Mouse (Mus musculus) spleen, postnatal 14 days (tissue): ENCODE data around the gene Prcd.
A peak's percentile ranks its signal among the peaks of the same experiment; 100 is the strongest.
"Not testable (repeated sequence)": the region's sequence is repeated elsewhere in the genome, so short reads cannot be mapped to it uniquely, and the experiment has no call there.

ENCODE experiments used
- DNase-seq, 2 experiments: peaks; one replicate each; pipeline ENCODE4 v3.0.0; 2021 to 2022; ENCODE audit warnings: low spot score in 2 of 2

Gene Prcd

DNA sequence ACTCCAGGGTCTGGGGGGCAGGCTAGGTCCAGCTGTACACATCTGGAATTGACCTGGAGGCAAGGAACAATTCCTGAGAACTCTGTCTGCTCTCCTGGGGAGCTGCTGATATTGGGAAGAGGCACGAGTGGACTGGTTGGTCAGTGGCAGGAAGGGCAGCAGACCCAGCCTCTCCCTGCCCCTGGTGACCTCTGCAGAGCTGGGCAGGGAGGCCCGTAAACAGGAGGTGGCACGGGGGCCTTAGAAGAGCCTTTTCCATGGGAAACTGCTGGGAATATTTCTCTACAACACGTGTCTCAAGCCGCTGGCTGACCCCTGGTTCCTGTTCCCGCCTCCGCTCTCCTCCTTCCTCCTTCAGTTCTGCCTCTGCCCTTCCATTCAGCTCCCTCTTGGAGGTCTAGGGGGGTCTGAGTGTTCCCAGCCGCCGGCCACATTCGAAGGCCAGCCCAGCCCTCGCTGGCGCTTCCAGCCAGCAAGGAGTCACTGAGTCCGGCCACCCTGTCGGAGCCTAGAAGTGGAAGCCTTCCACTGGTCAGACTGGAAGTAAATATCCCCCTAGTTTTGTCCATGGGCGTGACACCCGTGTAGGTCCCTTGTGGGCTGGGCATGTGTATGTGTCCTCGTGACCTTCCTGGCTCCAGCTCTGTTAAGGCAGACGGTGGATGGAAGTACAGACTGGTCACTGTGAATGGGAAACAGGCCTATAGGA lies 5.0 kb upstream of the Prcd start:
- DNase-seq = no peak

DNA sequence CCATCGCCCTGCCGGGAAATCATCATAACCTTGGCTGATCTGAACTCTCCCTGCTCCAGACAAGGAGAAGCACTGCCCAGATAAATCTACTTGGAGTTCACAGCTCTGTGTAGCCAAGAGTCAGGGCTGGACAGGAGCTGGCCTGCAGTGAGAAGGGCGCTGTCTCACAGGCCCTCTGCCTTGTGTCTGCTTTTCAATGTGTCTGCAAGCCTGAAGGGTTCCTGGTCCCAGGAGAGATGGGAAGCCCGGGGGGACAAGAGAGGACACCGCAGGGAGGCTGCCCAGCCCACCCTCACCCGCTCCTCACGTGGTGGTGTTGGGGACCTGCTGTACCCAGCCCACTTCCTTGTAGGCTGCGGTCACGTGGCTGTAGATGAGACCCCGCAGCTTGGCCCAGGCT lies 4.4 kb upstream of the Prcd start:
- DNase-seq = no peak

DNA sequence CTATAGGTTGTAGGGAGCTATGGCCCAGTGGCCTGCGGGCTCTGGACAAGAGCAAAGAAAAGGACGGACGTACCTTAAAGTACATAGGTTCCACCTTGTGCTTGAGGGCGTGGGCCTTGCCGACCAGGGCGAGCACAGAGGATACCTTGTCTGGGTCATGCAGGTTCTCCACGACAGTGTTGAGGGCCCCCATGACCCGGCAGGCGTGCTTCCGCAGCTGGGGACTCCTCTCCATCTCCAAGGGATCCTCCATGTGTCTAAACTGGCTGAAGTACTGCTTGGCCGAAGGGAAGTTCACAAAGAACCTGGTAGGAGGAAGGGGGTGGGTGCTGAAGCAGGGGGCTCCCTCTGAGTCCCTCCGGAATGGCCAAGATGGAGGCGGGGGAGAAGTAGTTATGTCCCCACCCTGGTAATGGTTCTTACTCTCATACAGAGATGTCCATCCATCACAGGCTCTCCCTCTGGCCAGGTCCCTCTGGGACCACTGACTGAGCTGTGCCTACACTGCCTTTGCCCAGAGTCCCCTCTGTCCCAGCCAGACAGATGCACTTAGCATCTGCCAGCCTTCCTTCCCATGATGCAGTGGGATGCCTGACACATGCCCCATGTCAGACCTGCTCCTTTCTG lies 3.5 kb upstream of the Prcd start:
- DNase-seq = no peak

DNA sequence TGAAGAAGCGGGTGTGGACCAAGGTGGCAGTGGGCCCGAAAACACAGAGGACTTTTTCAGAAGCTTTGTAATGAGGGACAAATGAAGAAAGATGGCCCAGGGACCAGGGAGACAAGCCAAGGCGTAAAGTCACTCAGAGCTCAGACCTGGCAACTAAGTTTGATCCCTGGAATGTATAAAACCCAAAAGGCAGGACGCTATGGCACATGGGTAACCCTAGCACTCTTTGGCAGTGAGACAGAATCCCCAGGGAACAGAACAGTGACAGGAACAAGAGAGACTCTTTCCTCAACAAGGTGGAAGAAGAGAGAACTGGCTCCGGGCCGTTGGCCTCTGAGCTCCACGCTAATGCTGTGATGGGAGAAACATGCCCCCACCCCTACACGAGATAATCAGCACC lies 2.5 kb upstream of the Prcd start:
- no peak for DNase-seq

DNA sequence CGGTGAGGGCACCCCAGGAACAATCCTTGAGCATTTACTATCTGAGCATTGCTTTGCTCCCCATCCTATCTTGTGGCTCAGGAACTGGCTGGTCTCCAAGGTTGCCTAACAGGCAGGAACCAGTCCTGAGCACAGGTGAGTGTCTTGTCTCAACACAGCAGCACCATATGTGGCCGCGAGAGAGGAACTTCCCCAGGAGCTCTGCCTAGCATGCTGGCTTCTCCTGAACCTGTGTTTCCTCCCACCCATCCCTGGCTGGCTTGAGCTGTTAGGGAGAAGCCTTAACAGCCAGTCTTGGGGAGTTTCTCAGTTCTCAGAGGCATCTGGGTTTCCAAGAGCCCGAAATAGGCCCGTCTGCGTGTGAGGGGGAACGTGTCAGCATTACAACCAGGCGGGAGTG lies 2.0 kb upstream of the Prcd start:
- DNase-seq = no peak

DNA sequence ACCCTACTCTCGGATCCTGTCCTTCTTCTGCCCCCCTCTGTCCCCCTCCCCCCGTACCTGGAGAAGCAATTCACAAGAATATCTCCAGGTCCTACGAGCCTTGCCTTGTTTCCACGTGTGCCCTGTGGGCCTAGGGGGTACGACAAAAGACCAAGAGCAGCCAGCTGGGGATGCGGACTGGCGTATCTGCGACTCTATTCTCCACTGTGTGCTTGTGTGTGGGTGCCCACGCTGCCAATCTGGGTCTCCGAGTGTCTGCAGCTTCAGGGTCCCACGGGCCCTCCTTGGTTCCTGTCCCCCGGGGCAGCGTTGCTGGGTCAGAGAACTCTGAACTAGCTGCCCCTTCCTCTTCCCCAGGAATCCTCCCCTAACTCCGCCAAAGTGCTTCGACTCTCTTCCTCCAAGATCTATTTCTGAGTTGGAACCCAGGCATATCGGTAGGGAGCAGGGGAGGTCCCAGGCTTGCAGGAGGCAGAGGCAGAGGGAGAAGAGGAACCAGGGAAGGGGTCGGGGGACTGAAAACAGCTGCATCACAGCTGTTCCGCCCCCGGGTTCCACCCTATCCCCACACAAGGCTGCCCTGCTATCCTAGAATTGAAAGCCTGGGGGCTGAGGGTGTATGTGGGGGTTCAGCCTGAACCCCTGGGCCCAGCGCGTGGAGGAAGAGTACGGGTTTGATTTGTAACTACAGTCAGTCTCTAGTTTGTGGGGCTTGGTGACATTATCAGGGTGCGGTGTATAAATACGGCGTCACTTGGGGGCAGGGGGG lies 820 bp upstream of the Prcd start:
- DNase-seq = no peak

DNA sequence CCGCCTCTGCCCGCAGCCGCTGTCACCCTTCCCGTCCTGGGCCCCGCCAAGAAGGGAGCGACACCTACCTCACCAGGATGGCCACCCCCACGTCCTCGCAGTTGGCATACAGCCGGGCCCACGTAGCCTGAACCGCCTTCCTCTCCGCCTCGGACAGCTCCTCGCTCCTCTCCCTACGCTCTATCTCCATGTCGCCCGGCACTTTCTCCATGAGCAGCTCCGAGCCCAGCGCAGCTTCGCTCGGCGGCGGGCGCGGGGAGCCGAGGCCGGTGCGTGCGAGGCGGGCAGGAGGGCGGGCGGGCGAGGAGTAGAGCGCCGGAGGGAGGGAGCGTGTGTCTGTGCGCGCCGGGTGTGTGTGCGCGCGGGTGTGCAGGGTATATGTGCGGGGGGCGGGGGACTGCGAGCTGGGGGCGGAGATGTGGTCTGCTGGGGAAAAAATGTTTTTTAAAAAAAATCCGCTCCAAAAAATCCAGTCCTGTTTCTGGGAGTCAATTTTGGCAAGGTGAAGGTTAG lies 431 bp downstream of the Prcd start:
- DNase-seq = no peak

DNA sequence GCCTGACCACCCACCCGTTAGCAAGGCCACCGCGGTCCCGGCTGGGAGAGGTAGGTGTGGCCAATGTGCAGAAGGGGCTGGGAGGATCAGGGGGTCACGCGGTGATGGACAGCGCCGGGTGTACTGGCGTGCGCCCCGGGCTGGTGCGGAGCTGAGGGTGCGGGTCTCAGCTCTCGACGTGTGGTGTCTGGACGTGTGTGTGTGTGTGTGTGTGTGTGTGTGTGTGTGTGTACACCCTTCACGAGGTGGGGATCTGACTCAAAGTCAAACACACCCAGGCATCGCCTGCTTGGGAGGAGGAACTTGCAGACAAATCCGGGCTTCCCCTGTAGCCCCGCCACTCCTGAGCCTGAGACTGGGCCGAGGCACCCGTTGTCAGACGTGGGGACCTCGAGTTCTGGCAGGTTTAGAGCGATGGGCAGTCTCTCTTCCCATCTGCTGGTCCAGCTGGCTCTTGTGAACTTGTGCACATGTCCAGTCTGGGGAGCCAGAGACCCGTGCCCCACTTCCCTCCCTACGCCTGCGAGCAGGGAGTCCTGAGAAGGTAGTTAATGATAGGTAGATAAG lies 1.0 kb downstream of the Prcd start, which contains the start of gene Cygb:
Gene Cygb (minus strand): TSS at position 59 of the 567 bp plus-strand sequence.
- DNase-seq = no peak

DNA sequence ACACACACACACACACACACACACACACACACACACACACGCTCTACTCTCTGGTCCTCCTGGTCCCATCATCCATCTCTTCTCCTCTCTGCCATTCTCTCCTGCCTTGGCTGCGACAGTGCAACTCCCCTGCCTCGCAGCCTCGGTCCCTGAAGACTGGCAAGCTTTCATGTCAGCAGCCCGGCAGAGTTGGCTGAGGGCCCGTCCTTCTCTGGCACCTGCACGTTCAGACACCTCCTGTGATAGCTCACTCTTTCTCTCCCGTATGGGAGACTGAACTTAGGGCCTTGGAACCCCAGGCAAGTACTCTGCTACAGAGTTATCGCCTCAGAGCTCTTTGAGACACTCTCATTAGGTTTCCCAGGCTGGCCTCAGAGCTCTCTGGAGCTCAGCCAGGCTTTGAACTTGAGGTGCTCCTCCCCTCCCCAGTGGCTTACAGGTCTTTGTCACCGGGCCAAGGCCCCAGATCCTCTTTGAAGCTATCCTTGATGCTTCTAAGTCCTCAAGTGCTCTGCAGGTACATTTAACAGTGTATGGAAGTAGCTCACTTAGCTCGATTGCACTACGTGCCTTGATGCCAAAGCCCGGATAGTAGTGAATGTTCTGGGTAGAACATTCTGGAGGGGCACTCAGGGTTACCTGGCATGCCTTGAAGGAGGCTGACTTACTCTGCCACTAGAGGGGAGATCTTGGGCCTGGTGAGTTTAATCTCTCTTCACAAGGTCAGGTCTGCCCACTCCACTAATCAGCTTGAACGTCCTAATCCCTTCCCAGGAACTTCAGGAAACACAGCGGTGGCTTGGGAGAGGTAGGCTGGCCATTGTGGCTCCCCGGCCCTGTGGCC lies 3.2 kb downstream of the Prcd start:
- DNase-seq = no peak

DNA sequence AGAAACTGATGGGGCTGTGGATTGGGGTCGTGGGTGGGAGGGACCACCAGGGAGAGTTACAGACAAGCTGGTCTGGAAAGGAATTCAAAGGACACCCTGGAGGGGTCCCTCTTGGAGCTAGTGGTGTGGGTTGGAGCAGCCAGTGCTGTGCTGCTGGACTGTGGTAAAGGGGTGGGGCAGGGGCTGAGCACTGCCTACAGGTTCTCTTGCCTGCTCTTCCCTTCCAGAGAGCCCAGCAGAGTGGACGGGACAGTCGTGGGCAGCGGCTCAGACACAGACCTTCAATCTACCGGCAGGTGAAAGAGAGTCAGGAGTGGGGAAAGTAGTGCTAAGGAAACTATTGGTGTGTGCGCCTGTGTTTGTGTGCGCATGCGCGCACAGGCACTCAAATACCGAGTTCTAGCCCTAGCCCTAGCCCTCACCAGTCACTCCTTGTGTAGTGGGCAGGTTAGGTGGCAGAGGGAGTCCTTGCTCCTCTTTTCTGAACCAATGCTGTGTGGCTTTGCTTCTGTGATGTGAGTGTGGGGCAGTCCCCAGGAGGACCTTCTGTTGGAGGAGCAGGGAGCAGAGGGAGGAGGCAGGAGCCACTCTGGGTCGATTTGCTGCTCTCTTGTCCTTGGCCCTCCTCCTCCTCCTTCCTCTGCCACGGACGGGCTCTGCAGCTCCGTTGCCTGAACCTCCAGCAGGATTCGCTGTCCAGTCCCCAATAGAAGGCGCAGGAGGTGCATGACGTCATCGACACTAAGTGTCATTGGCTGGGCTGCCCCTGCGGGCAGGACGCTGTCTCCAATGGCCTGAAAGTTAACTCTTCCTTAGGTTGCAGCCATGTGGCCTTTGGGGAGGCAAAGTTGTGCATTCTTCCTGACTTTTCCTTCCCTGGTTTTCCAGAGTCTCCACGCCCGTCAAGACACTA lies 4.2 kb downstream of the Prcd start:
- peak; percentile 51 to 52 for DNase-seq

DNA sequence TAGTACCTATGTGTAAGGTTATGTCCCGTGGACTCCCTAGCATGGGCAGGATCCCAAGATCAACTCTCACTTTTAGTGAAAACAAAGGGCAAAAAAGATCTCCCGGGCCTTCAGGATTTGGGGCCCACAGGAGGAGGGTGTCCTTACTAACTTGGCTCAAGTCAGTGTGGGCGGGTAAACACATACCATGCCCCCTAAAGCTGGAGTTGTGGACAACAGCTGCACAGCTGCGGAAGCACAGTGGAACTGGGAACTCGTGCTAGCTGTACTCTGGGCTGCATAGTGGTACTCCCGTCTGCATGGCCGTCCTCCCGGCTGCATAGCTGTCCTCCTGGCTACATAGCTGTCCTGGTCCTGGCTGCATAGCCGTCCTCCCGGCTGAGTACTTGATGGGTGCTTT lies 4.9 kb downstream of the Prcd start:
- no peak for DNase-seq

DNA sequence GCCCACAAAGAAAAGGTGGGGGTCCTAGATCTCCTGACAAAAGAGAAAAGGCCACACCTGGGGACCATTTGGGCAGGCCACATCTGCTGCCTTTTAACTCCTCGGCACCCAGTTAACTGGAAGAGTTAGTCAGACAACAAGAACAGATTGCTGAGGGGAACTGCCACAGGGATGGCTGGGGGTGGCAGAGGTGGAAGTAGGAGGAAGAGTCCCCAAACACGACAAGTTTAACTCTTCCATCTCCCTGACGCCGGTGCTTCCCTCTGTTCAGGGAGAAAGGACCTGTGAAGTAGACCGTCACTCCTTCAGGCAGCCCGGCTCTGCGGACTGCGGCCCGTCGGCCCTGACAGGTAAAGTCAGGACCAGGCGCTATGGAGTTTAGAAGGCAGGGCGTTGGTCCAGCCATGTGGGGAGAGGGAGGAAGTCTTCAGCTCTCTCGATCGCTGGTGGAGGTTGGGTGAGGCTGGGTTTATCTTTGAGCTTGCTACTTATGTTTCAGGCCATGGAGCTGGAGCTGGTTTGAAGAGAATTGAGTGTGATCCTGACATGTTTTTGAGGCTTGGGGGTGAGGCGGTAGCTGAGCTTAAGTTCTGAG lies 5.8 kb downstream of the Prcd start:
- DNase-seq = no peak

DNA sequence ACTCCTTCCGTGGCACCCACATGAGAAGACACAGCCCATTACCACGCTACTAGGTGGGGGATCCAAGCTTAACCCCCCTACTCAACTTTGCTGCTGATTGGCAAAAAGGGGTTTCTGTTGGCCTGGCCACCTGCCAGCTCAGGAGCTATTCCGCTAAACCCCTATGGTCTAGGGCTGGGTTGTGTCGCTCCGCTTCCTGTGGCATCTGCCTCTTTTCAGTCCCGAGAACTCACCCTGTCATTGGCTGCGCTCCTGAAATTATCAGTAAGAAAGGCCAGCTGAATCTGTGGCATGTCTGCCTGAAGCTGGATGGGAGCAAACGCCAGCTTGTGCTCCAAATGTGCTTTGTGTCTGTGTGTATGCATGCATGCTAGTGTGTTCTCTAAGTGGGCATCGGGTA lies 6.8 kb downstream of the Prcd start:
- DNase-seq = no peak

DNA sequence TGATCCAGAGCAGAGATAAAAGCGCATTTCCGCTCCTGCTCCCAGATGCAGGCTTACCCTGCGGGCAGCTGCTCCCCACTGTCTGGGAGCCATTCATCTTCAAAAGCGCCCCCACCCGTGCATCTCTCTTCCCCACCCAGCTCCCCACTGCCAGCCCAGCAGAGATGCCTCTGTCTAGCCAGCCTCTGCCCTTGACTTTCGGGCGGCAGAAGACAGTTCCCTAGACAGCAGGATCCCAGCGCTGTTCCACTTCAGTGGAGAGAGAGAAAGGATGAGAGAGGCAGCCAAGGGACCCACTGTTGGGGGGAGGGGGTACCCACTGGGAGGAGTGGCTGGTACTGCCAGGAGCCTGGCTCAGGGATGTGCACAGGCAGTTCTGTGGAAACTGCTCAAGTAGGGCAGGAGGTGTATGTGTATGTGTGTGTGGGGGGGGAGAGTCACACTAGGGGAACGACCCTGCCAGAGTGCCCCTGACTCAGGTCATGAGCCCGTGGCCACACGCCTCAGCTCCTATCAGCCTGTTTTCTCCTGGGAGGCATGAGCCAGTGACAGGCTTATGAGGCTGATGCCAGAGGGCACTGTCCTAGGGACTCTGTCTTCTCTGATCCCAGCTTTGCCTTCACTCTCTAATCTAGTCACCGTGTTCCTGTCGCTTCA lies 8.1 kb downstream of the Prcd start:
- no peak for DNase-seq

DNA sequence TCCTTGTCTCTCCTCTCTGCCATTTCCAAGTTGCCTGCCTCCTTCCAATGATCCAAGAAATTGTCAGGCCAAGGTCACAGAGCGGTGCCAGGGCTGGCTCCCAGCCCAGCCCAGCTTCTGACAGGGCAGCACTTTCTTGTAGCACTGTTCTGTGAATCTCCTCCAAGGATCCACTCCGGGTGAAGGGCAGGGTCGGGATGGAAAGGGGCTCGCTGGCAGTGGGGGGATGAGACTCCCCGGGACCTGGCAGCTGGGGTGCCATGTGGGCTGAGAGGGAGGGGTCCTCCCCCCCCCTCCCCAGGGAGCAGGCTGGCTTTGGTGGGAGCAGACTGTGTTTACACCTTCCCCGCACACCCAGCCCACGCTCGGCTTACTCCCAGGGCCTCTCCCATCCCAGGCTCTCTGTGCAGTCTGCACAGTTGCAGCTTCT lies 8.6 kb downstream of the Prcd start:
- DNase-seq = no peak

DNA sequence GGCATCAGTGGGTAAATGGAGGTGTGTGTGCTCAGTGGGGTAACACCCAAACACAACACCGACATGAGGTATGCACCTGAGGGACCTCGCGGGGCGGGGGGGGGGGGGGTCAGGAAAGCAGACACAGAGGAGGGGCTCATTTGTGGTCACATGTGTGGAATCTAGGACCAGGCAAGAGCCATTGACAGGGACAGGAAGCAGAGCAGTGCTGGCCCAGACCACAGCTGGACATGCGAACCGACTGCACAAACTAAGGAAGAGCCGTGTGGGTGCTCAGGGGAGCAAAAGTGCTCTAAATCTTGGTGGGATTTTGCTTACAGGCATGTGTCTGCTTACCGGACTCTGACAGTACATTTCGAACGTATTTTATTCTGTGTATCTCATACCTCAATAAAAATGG lies 12.0 kb downstream of the Prcd start:
- no peak for DNase-seq

DNA sequence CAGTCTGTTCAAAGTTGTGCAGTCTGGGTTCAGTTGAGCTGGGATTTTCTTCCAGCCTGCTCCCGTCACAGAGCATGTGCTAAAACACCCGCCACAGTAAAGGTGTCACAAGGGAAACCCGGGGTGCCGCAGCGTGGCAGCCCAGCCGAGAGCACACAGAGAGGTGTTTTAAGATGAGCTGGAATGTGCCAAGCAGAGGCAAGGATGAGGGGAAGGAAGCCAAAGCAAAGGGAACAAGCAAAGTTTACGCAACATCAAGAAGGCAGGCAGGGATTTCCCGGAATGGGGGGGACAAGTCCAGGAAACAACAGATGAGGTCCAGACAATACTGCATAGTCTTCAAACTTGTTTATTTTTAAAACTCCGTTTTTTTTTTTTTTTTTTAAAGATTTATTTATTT lies 13.2 kb downstream of the Prcd start:
- DNase-seq = no peak

DNA sequence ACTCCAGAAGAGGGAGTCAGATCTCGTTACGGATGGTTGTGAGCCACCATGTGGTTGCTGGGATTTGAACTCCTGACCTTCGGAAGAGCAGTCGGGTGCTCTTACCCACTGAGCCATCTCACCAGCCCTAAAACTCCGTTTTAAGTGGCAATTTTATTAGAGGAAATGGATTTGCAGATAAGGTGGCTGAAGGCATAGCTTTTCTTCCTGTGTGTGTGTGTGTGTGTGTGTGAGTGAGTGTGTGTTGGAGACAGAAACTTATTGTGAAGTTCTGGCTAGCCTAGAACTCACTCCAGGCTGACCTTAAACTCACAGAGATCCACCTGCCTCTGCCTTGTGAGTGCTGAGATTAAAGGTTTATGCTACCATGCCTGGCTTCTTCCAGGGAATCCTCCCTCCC lies 13.7 kb downstream of the Prcd start:
- not testable (repeated sequence) for DNase-seq

DNA sequence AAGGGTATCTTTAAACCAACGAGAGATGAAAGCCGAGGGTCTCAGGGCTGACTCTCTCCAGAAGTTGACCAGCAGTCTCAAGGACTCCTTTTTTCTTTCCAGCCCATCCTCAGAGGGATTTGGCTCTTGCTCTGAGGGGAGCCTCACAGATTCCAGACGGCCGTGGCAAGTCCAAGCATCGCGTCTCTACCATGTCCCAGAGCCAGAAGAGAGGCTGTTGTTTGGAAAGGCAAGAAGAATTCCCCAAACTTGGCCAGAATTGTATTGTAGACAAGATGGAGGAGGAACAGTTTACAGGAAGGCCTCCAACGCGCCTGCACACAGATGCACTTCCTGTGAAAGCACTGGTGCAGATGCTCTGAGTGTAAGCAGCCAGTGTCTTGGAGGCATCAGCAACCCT lies 14.6 kb downstream of the Prcd start:
- DNase-seq = no peak
